12 mouse cellular contexts compared by ENCODE assay signal in genomic region chr8:94900617-94901016, GRCm38 (mm10). TPM values are rescaled to one million over a fixed set of nuclear protein-coding genes. Genes with fewer than 3 reads are reported as not detected.
A peak's percentile ranks its signal among the peaks of the same experiment; 100 is the strongest.
DNase-seq lines count a peak whose midpoint lies in the region; ATAC-seq and TF ChIP-seq lines count a peak whose summit lies in the region.
"Had no signal": no experiment of that assay in that cellular context is flagged by ENCODE, and none has a peak within 500 bp of the region (broad histone marks: within the 10 kb centered on the region; RNA-seq: fewer than 3 reads in every experiment).

No protein-coding gene starts in this region.

- no peak for TF ChIP-seq CTCF in lung, embryonic 14.5 days (IDR thresholded peaks at IDR 0.05; ENCODE audit: low read depth)
- TF ChIP-seq CTCF in liver, embryonic 14.5 days (IDR thresholded peaks at IDR 0.05; ENCODE audit: low read depth), result no peak

- H3K27ac ChIP-seq in lung, embryonic 14.5 days (ENCODE audit: low read depth), result peak overlapping the region; percentile 75
- H3K27ac ChIP-seq in heart, embryonic 14.5 days (replicated peaks in 1 of 2; ENCODE audit: control insufficient read depth in 1 of 2, insufficient read depth in 1 of 2, low read depth in 2 of 2, low read length in 2 of 2), result peak overlapping the region; percentile 68 to 86
- peak overlapping the region; percentile 54 for H3K27ac ChIP-seq in liver, embryonic 14.5 days
- H3K27ac ChIP-seq: midbrain, embryonic 12.5 days had no signal

- H3K27me3 ChIP-seq in erythroblast, embryonic 14.5 days (ENCODE audit: control insufficient read depth), result no peaks in the 10 kb centered on the region
- no peaks in the 10 kb centered on the region for H3K27me3 ChIP-seq in lung, embryonic 14.5 days (ENCODE audit: insufficient read depth, low read length)
- no peaks in the 10 kb centered on the region for H3K27me3 ChIP-seq in heart, embryonic 14.5 days (ENCODE audit: control insufficient read depth, insufficient read depth, low read length)
- H3K27me3 ChIP-seq in liver, embryonic 14.5 days (ENCODE audit: control insufficient read depth, insufficient read depth, low read length), result no peaks in the 10 kb centered on the region

- peaks cover 10% of the 10 kb centered on the region for H3K36me3 ChIP-seq in erythroblast, embryonic 14.5 days (ENCODE audit: control insufficient read depth)
- H3K36me3 ChIP-seq in lung, embryonic 14.5 days (ENCODE audit: insufficient read depth), result peaks cover 28% of the 10 kb centered on the region
- peaks cover 35% of the 10 kb centered on the region for H3K36me3 ChIP-seq in heart, embryonic 14.5 days (ENCODE audit: control insufficient read depth, insufficient read depth, low read length)
- H3K36me3 ChIP-seq in liver, embryonic 14.5 days (replicated peaks; ENCODE audit: control insufficient read depth, insufficient read depth, low read depth), result no peaks in the 10 kb centered on the region
- H3K36me3 ChIP-seq: midbrain, embryonic 12.5 days had no signal

- TF ChIP-seq EP300 in liver, embryonic 14.5 days (IDR thresholded peaks at IDR 0.05; ENCODE audit: low read depth), result no peak

- peaks cover 91% of the 10 kb centered on the region for H3K4me1 ChIP-seq in erythroblast, embryonic 14.5 days (ENCODE audit: control insufficient read depth)
- H3K4me1 ChIP-seq in lung, embryonic 14.5 days (ENCODE audit: insufficient read depth), result peaks cover 17% of the 10 kb centered on the region
- peaks cover 41 to 45% of the 10 kb centered on the region in 2 experiments for H3K4me1 ChIP-seq in heart, embryonic 14.5 days (ENCODE audit: control insufficient read depth in 2 of 2, insufficient read depth in 2 of 2, low read length in 2 of 2)
- H3K4me1 ChIP-seq in liver, embryonic 14.5 days (replicated peaks; ENCODE audit: control insufficient read depth in 2 of 2, insufficient read depth in 2 of 2, low read length in 1 of 2), result peaks cover 54 to 57% of the 10 kb centered on the region in 2 experiments

- peak overlapping the region; percentile 75 for H3K4me3 ChIP-seq in erythroblast, embryonic 14.5 days (replicated peaks)
- H3K4me3 ChIP-seq in lung, embryonic 14.5 days (ENCODE audit: low read depth, low read length), result no peak overlapping the region
- H3K4me3 ChIP-seq in heart, embryonic 14.5 days (ENCODE audit: control insufficient read depth in 1 of 2, insufficient read depth in 1 of 2, low read depth in 1 of 2, low read length in 2 of 2), result no peak overlapping the region
- H3K4me3 ChIP-seq in liver, embryonic 14.5 days (ENCODE audit: insufficient read depth in 1 of 2, low read depth in 2 of 2, low read length in 2 of 2), result peak overlapping the region in 1 of 2 experiments; percentile 17; a peak in 2 of 4 replicates
- H3K4me3 ChIP-seq: midbrain, embryonic 12.5 days had no signal

- H3K4me2 ChIP-seq in lung, embryonic 14.5 days, result 0 out of 2 replicates have a peak overlapping the region, but pooled peaks have one; percentile 12
- H3K4me2 ChIP-seq in heart, embryonic 14.5 days (ENCODE audit: low read length), result peak overlapping the region; percentile 27
- H3K4me2 ChIP-seq in liver, embryonic 14.5 days (ENCODE audit: low read depth), result peak overlapping the region; percentile 98
- H3K4me2 ChIP-seq: midbrain, embryonic 12.5 days had no signal

- H3K9ac ChIP-seq in lung, embryonic 14.5 days, result no peak overlapping the region
- peak overlapping the region; percentile 32; the same call in 1 of the 2 replicates for H3K9ac ChIP-seq in heart, embryonic 14.5 days (ENCODE audit: low read length)
- peak overlapping the region; percentile 34 for H3K9ac ChIP-seq in liver, embryonic 14.5 days (replicated peaks)
- H3K9ac ChIP-seq: midbrain, embryonic 12.5 days had no signal

- ATAC-seq in erythroblast, adult 5-6 weeks (replicated peaks; ENCODE audit: low FRiP score, poor library complexity, severe bottlenecking), result no peak
- no peak for ATAC-seq in lung, embryonic 14.5 days (ENCODE audit: insufficient read depth)
- ATAC-seq in heart, embryonic 14.5 days (ENCODE audit: insufficient number of reproducible peaks, insufficient read depth, low FRiP score, low read depth), result peak; percentile 49
- ATAC-seq in liver, embryonic 14.5 days (ENCODE audit: insufficient read depth), result no peak
- no peak for ATAC-seq in granulocyte monocyte progenitor cell, adult 5-6 weeks (replicated peaks; ENCODE audit: poor library complexity, severe bottlenecking)
- ATAC-seq: forebrain, embryonic 16.5 days had no signal

- 16% methylated on average over 6 of the region's 6 CpGs for WGBS in lung, embryonic 14.5 days
- 0% methylated on average over 6 of the region's 6 CpGs for WGBS in heart, embryonic 14.5 days
- 33% methylated on average over 6 of the region's 6 CpGs for WGBS in liver, embryonic 14.5 days (ENCODE audit: insufficient replicate concordance)

- H3K9me3 ChIP-seq in erythroblast, embryonic 14.5 days (ENCODE audit: control insufficient read depth, low read length), result no peaks in the 10 kb centered on the region
- H3K9me3 ChIP-seq in lung, embryonic 14.5 days (ENCODE audit: low read depth, low read length), result no peaks in the 10 kb centered on the region
- no peaks in the 10 kb centered on the region for H3K9me3 ChIP-seq in heart, embryonic 14.5 days (ENCODE audit: control insufficient read depth, low read length)
- H3K9me3 ChIP-seq in liver, embryonic 14.5 days (ENCODE audit: control insufficient read depth, low read length), result no peaks in the 10 kb centered on the region
- H3K9me3 ChIP-seq: midbrain, embryonic 12.5 days had no signal

- DNase-seq in lung, embryonic 14.5 days, result no peak
- DNase-seq in lung, postnatal 4 days, result no peak
- no peak for DNase-seq in liver, embryonic 14.5 days (ENCODE audit: low read depth in 3 of 3, low spot score in 3 of 3)
- DNase-seq in Muller cell, postnatal 12 days (ENCODE audit: inconsistent ontology term), result no peak

RNA-seq across cellular contexts. Expression of gene Ccdc102a, which starts 17.3 kb away (rescaled TPM):
- polyA plus RNA-seq in erythroblast, embryonic 14.5 days (2012), result 0.02 and 0.06 TPM in 2 replicates
- not detected in 2 replicates for total RNA-seq in erythroblast, adult 5-6 weeks (2015; ENCODE audit: low replicate concordance)
- total RNA-seq in erythroblast, adult 5-6 weeks (2017; ENCODE audit: low replicate concordance), result 1.3 and 1.4 TPM in 2 replicates
- 29.9 and 34.1 TPM in 2 replicates for polyA plus RNA-seq in lung, embryonic 14.5 days (2014; fragmentation: Nextera tagmentation; extraction: Ambion mirVana)
- 20.8 and 25.8 TPM in 2 replicates for polyA plus RNA-seq in heart, embryonic 14.5 days (2014; fragmentation: Nextera tagmentation; extraction: Ambion mirVana)
- polyA plus RNA-seq in liver, embryonic 14.5 days (2012; rRNA removed), result 2.2 and 2.6 TPM in 2 replicates
- 2.7 and 2.8 TPM in 2 replicates for polyA plus RNA-seq in liver, embryonic 14.5 days (2014; fragmentation: Nextera tagmentation; extraction: Ambion mirVana)
- total RNA-seq in granulocyte monocyte progenitor cell, adult 5-6 weeks (2014; fragmentation: Nextera tagmentation), result not detected in 2 replicates
- total RNA-seq in granulocyte monocyte progenitor cell, adult 5-6 weeks (2017), result 0.34 and 1.5 TPM in 2 replicates

RNA-seq across cellular contexts. Expression of gene Adgrg5, which starts 22.9 kb away (rescaled TPM):
- polyA plus RNA-seq in erythroblast, embryonic 14.5 days (2012), result 0.03 TPM in 1 of 2 replicates, not detected in the other
- 0.19 and 1.0 TPM in 2 replicates for total RNA-seq in erythroblast, adult 5-6 weeks (2015; ENCODE audit: low replicate concordance)
- total RNA-seq in erythroblast, adult 5-6 weeks (2017; ENCODE audit: low replicate concordance), result 0.85 TPM in 1 of 2 replicates, not detected in the other
- polyA plus RNA-seq in lung, embryonic 14.5 days (2014; fragmentation: Nextera tagmentation; extraction: Ambion mirVana), result 0.18 and 0.21 TPM in 2 replicates
- 0.07 and 0.23 TPM in 2 replicates for polyA plus RNA-seq in heart, embryonic 14.5 days (2014; fragmentation: Nextera tagmentation; extraction: Ambion mirVana)
- 0.45 and 0.54 TPM in 2 replicates for polyA plus RNA-seq in liver, embryonic 14.5 days (2012; rRNA removed)
- 0.14 and 0.67 TPM in 2 replicates for polyA plus RNA-seq in liver, embryonic 14.5 days (2014; fragmentation: Nextera tagmentation; extraction: Ambion mirVana)
- total RNA-seq in granulocyte monocyte progenitor cell, adult 5-6 weeks (2014; fragmentation: Nextera tagmentation), result not detected in 2 replicates
- total RNA-seq in granulocyte monocyte progenitor cell, adult 5-6 weeks (2017), result not detected in 2 replicates
- total RNA-seq: hematopoietic stem cell, adult 5-6 weeks; left cerebral cortex, postnatal 10 days had no signal
- polyA plus RNA-seq: forebrain, embryonic 16.5 days had no signal

RNA-seq across cellular contexts. Expression of gene Dok4, which starts 24.5 kb away (rescaled TPM):
- polyA plus RNA-seq in erythroblast, embryonic 14.5 days (2012), result 11.8 and 12.5 TPM in 2 replicates
- total RNA-seq in erythroblast, adult 5-6 weeks (2015; ENCODE audit: low replicate concordance), result 1.2 and 1.5 TPM in 2 replicates
- 4.0 and 6.0 TPM in 2 replicates for total RNA-seq in erythroblast, adult 5-6 weeks (2017; ENCODE audit: low replicate concordance)
- polyA plus RNA-seq in lung, embryonic 14.5 days (2014; fragmentation: Nextera tagmentation; extraction: Ambion mirVana), result 32.5 and 36.5 TPM in 2 replicates
- 27.8 and 28.2 TPM in 2 replicates for polyA plus RNA-seq in heart, embryonic 14.5 days (2014; fragmentation: Nextera tagmentation; extraction: Ambion mirVana)
- 10.3 and 11.1 TPM in 2 replicates for polyA plus RNA-seq in liver, embryonic 14.5 days (2012; rRNA removed)
- polyA plus RNA-seq in liver, embryonic 14.5 days (2014; fragmentation: Nextera tagmentation; extraction: Ambion mirVana), result 7.2 and 9.6 TPM in 2 replicates
- not detected in 2 replicates for total RNA-seq in granulocyte monocyte progenitor cell, adult 5-6 weeks (2014; fragmentation: Nextera tagmentation)
- 0.13 and 0.62 TPM in 2 replicates for total RNA-seq in granulocyte monocyte progenitor cell, adult 5-6 weeks (2017)

RNA-seq across cellular contexts. Expression of gene Polr2c, which starts 43.4 kb away (rescaled TPM):
- 3.5 and 4.1 TPM in 2 replicates for polyA plus RNA-seq in erythroblast, embryonic 14.5 days (2012)
- total RNA-seq in erythroblast, adult 5-6 weeks (2015; ENCODE audit: low replicate concordance), result 29.8 and 37.4 TPM in 2 replicates
- total RNA-seq in erythroblast, adult 5-6 weeks (2017; ENCODE audit: low replicate concordance), result 26.9 and 36.0 TPM in 2 replicates
- 162 and 169 TPM in 2 replicates for polyA plus RNA-seq in lung, embryonic 14.5 days (2014; fragmentation: Nextera tagmentation; extraction: Ambion mirVana)
- 126 and 129 TPM in 2 replicates for polyA plus RNA-seq in heart, embryonic 14.5 days (2014; fragmentation: Nextera tagmentation; extraction: Ambion mirVana)
- 51.6 and 54.4 TPM in 2 replicates for polyA plus RNA-seq in liver, embryonic 14.5 days (2012; rRNA removed)
- polyA plus RNA-seq in liver, embryonic 14.5 days (2014; fragmentation: Nextera tagmentation; extraction: Ambion mirVana), result 73.5 and 82.2 TPM in 2 replicates
- total RNA-seq in granulocyte monocyte progenitor cell, adult 5-6 weeks (2014; fragmentation: Nextera tagmentation), result 57.6 and 75.3 TPM in 2 replicates
- total RNA-seq in granulocyte monocyte progenitor cell, adult 5-6 weeks (2017), result 55.6 and 74.5 TPM in 2 replicates

Comparison
In these comparisons a context has a peak if more than half of its experiments do, and no peak if none do; other contexts are left out.
1. H3K4me2 ChIP-seq: peak in every context shown above with its lines; median percentile 98 in liver, embryonic 14.5 days; 27 in heart, embryonic 14.5 days; 12 in lung, embryonic 14.5 days.